Mouse (Mus musculus): ENCODE data around the gene Hoxb7.

GRCm38 (mm10) chr11:96301837-96302236 is 15.4 kb downstream of the Hoxb7 start:
- TF ChIP-seq POLR2A (IDR thresholded peaks at IDR 0.05; ENCODE audit: borderline replicate concordance, insufficient read depth, low read length) (no peak), CTCF (IDR thresholded peaks at IDR 0.05; ENCODE audit: borderline replicate concordance, insufficient read depth, low read depth, low read length) (no peak)
